Mouse (Mus musculus): ENCODE data around the gene Efhc1.
A peak's percentile ranks its signal among the peaks of the same experiment; 100 is the strongest.

Efhc1 gene

DNA sequence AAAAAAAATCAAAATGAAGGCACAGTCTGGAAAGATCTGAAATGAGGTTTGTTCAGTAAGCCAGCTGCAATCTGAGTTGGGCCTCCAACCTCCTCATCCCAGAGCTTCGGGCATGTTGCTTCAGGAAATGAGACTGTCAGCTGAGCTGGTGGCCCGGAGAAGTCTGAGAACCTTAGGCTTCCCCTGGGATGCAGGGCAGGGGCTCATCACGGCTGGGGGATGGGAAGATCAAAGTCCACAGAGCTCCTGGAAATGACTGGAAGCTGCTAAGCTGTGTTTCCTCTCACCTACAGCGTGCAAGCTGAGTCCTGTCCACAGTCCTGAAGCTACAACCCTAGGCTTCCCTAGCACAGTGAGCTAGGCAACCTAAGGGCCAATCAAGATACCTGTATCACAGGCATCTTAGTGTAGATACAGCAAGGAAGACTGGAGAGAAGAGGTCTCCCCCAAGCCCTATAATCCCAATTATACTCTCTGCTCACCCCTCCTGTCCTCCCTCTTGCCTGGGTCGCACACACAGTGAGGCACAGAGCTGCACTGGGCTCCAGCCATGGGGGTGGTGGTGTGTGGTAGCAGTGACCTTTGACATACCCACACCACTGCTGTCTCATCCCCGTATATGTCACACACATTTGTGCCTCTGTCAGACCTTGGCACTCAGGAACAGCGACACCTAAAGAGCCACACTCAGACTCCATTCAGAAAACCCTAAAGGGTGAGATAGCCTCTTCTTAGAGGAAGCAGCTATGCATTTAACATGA lies 56.7 kb downstream of the Efhc1 start:
- DNase-seq (ENCODE audit: low spot score), result no peak

DNA sequence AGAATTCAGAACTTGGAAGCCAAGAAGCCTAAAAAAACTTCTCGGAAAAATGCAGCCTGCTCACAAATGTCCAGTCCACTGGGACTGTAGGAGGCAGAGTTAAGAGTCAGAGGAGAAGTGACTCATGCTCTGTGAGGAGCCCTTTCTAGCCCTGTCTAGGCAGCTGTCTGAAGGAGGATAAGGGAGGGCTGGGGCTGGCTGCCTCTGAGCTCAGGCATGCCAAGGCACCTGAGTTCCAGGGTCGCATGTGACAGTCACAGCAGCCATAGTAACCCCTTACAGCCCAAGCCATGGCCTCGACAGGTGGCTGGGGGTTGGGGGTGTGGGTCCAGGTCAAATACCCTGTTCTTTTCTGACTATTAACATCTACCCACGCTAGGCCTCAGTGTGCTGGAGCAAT lies 57.5 kb downstream of the Efhc1 start:
- DNase-seq (ENCODE audit: low spot score), result peak; percentile 63

DNA sequence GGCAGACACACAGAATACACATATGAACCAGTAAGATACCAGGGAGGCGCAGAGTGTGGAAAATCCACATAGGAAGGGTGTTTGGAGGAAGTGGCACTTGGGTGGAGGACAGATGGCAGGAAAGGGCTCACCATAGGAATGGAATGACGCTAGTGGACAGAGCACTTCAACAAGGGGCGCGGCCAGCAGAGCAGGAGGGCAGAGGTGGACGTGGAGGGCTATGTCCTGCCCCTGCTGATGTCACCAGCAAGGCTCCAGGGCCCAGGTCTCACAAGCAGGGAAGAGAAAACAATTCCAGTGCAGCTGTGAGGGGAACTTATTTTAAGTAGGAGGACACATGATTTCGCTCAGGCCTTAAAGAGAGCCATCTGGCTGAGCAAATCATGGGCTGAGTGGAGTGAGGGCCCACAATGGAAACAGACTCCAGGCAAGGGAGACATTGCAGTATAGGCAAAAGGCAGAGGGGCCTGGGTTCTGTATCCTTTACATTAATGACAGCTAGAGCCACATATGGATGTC lies 58.9 kb downstream of the Efhc1 start:
- no peak for DNase-seq (ENCODE audit: low spot score)

DNA sequence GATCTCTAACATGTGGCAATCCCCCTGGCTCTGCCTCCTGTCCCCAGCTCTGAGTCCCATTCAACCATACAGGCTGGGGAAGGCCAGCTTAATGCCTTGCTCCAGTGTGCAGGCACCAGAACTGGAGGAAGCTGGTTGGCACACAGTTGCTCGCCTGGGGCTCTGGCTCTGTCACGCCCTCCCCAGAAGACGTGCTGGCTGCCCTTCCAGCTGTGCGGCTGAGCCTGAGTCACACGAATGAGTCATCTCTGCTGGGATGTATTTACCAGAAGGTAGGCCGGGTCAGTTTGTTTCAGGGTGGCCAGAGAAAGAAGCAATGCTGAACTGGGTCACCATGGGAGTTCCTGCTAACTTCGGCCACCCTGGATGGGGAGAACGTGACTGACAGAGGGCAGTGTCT lies 63.0 kb downstream of the Efhc1 start:
- peak; percentile 78 for DNase-seq (ENCODE audit: low spot score)

DNA sequence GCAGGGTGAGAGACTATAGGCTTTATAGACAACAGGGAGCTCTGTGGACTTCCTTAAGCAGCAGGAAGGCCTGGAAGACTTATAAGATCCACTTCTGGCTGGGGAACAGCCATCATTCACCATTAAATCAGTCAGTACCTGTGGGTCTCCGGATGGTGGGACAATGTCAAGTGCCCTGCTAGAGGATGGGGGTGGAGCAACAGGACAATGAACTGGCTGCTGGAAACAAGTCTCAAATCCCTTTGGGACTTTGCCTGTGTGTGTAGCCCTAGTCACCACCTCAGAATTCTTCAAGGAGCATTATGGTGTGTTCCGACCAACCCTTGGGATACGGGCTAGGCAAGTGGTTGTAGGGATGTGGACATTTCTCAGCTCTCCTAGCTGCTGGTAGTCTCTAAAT lies 71.7 kb downstream of the Efhc1 start:
- DNase-seq (ENCODE audit: low spot score), result no peak

DNA sequence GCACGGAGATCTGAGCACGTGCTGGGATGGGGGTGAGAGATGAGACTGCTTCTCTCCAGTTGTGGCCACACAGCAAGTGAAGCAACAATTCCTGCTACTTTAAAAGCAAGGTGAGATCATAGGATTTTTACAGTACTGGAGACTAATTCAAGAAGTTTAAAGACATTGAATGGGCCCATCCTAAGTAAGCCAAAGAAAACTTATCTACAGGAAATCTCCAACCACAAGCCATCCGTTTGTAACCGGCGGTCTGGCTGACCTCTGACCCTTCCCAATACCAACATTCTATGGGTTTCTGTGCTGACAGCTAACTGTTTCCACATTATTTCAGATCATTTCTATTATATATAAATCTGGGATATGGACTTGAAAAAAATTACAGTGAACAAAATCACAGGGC lies 73.8 kb downstream of the Efhc1 start:
- no peak for DNase-seq (ENCODE audit: low spot score)

DNA sequence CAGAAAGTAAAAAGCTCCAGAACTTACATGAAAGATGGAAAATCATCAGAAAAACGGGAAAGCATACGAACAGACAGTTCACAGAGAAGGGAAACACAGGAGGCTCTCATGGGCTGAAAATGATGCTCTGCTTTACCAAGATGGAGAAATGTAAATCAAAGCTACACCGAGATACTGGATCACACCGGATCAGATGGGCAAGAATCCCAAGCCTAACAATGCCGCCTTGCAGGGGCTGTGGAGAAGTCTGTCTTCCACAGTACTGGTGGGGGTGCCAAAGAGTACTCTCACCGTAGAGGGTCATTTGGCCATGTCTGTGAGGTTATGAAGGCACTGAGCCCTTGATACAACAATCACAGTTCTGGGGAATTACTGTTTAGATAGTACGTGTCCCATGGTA lies 75.1 kb downstream of the Efhc1 start:
- DNase-seq (ENCODE audit: low spot score), result no peak

DNA sequence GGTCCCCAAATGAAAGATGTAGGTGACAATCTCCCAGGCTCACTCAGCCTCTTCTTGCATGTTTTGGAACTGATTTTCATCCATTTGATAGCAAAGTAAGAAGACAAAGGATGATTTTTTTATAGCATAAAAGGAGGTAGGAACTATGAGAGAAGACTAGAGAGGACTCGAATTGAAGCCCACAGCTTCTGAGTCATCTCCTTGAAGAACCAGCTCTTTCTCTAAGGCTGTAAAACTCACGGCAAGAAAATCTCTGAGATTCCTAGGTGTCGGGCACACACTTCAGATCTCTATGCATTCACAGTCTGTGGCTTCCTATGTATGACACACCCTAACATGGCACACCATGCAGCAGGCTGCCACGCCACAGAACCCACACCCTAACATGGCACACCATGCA lies 77.6 kb downstream of the Efhc1 start:
- DNase-seq (ENCODE audit: low spot score), result no peak

DNA sequence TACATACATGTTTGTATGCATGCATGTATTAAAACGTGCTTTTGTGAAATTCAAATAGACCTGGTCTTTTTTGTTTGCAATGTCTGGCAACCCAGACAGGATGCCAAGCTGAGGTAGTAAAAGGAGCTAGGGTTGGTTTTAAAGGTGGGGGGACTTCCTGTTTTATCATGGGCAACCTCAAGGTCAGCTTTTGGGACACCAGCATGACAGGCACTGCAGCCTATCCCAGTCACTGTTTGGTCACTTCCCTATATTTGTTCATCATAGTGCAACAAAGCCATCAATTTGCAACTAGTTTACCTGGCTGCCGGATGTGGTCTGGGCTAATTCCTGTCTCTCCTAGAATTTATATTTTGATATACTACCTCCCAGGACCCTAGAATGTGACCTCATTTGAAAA lies 80.2 kb downstream of the Efhc1 start:
- no peak for DNase-seq (ENCODE audit: low spot score)

DNA sequence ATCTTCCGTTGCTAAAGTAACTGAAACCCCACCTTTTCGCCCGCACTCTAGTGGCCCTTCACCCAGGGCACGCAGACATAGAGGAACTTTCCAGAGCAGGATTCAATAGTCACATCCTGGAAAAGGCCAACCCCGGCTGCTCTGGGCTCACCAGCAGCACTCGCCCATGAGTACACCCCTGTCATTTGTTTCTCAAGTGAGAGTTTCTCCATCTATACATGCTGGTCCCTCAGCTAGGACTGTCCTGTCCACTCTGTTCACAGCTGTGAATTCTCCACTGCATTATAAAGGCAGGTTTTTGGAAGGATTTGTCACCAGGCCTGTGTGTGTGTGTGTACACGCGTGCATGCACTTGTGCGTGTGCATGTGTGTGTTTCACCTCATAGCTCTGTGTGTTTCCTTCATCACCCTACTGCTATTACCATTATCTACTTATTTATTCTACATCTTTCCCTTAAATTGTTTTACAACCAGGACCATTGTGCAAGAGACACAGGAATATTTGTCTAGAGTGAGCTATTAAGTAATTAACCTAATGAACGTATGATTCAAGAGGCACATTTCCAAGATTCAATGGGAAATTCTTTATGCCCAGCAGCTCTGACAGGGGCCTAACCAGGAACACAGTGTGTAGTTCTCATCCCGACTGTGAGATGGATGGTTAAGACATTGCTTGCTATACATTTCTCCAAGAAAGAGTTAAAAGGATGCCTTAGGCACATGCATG lies 81.8 kb downstream of the Efhc1 start:
- no peak for DNase-seq (ENCODE audit: low spot score)

DNA sequence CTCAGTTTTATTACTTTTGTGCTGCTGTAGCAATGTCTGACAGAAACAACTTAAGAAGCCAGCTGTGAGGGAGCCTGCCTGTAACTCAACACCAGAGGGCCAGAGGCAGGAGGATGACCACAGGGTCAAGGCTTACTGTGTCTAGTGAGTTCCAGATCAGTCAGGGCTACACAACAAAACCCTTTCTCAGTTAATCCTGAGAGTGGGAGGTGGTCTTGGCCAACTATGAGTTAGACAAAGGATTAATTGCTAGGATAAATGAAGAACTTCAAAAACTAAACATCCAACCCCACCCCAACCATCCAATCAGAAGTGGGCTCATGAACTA lies 82.3 kb downstream of the Efhc1 start:
- DNase-seq (ENCODE audit: low spot score), result no peak

DNA sequence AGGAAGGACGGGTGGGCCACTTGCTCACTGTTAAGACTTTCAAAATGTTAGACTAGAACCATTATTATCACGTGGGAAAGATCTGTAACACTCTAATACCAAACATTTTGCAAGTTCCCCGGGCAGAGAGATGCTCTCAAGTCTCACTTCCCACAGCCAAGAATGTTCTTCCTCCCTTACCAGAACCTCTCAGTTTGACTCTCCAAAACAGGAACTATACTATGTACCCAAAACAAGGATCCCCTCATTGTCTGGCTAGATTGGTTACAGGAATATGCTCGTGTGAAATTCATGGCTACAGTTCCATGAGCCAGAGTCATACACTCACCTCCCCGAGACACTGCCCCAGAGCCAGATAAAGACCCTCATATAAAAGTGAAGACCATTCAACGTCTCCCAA lies 84.5 kb downstream of the Efhc1 start:
- DNase-seq (ENCODE audit: low spot score), result no peak

DNA sequence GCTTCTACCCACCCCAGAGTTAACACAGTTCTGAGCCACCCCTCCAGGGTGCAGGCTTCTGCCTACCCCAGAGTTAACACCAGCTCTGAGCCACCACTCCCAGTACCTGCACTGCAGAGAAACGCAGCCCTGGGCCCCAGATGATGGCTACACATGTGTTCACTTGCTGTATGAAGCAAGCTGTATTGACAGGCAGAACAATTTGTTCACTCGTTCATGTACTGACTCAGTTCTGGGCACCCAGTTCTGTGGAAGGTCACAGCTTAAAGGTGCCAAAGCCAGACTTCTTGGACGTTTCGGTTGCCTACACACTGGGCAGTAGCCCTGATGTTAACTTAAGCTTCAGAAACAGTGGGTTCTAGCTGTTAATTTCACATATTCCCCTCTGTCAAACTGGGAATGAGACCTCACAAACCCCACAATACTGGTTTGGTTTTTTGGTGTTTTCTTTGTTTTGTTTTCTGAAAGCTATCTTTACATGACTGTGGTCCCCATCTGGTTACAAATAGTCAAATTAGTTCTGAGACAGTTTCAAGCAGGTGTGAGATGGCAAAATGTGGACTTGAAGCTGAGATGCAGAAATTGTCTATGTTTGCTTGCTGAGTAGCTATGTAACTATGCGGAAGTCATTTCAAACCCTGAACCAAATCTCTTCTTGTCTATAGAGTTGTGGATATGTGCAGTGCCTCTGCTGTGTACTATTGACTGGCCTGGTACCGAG lies 86.6 kb downstream of the Efhc1 start:
- DNase-seq (ENCODE audit: low spot score), result no peak

DNA sequence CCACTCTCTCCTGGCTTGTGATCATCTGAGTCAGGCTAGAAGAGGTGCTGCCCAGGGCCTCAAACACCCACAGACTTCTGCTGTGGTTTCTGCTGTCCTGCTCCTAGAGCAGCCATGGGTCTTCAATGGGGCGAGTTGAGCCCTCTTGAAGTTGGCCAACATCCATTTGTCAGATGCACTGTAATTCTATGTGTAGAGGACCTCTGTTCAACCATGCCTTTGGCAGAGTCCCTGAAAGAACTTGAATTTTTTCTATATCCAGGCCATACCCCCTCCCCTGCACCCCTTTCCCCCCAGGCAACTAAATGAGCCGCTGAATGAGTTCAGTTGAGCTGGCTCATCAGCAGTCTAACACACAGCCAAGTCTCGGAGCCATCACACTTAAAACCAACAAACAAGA lies 88.1 kb downstream of the Efhc1 start:
- DNase-seq (ENCODE audit: low spot score), result no peak

DNA sequence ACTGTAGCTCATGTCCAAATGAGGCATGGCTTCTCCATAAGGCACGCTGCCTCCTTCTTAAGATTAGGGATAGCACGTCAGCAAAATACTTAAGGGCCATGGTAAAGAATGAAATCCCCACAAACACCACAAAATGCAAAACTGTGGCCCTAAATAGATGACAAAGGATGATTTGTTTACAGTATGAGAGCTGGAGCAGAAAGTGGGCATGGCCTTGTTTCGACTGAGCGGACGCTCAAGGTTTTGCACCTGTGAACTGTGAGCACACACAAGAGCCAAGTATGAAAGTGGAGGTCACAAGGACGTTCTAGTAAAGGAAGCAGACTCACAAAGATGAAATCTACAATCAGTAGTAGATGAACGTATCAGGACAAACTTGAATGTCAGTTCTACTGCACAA lies 88.7 kb downstream of the Efhc1 start:
- no peak for DNase-seq (ENCODE audit: low spot score)

All from ovary, adult 18-20 months (tissue).